Mouse (Mus musculus) megakaryocyte progenitor cell, adult 5-6 weeks (primary cell): ENCODE measurements around the gene Gm11127. TPM values are rescaled to one million over a fixed set of nuclear protein-coding genes. Genes with fewer than 3 reads are reported as not detected.

Experiments
- total RNA-seq, 2 experiments: library from RNA; stranded (forward) in 1 of 2; stranded (reverse) in 1 of 2; fragments of 157-497, 149-512 nt in 1 of 2; fragments of 200-1000 nt in 1 of 2; gene quantifications; 2 replicates each; pipeline versions ENCODE4 v1.2.3 to v1.2.4; 2015 to 2017

Gene Gm11127
- total RNA-seq, 2 experiments from 2014 or later: not detected

Other genes with a start within 250 kb of the Gm11127 start
- 28.1 and 41.7 TPM in 2 replicates for gene Ier3, start 236.7 kb downstream of the Gm11127 start, total RNA-seq (2015)
- gene Ier3, start 236.7 kb downstream of the Gm11127 start, total RNA-seq (2017): 24.6 and 33.1 TPM in 2 replicates
- 52.9 and 58.3 TPM in 2 replicates for gene Flot1, start 235.1 kb downstream of the Gm11127 start, total RNA-seq (2015)
- 65.1 and 74.4 TPM in 2 replicates for gene Flot1, start 235.1 kb downstream of the Gm11127 start, total RNA-seq (2017)
- 871 and 938 TPM in 2 replicates for gene Tubb5, start 220.1 kb downstream of the Gm11127 start, total RNA-seq (2015)
- gene Tubb5, start 220.1 kb downstream of the Gm11127 start, total RNA-seq (2017): 947 and 991 TPM in 2 replicates
- gene Mdc1, start 216.9 kb downstream of the Gm11127 start, total RNA-seq (2015): 77.6 and 77.8 TPM in 2 replicates
- 17.5 and 17.6 TPM in 2 replicates for gene Mdc1, start 216.9 kb downstream of the Gm11127 start, total RNA-seq (2017)
- gene Nrm, start 197.1 kb downstream of the Gm11127 start, total RNA-seq (2015): 47.4 and 64.5 TPM in 2 replicates
- gene Nrm, start 197.1 kb downstream of the Gm11127 start, total RNA-seq (2017): 43.1 and 50.1 TPM in 2 replicates
- gene Ppp1r18, start 192.8 kb downstream of the Gm11127 start, total RNA-seq (2015): 49.8 and 60.9 TPM in 2 replicates
- 17.4 and 20.5 TPM in 2 replicates for gene Ppp1r18, start 192.8 kb downstream of the Gm11127 start, total RNA-seq (2017)
- gene Dhx16, start 178.6 kb downstream of the Gm11127 start, total RNA-seq (2015): 100 and 110 TPM in 2 replicates
- 78.2 and 82.0 TPM in 2 replicates for gene Dhx16, start 178.6 kb downstream of the Gm11127 start, total RNA-seq (2017)
- gene 2310061I04Rik, start 160.9 kb downstream of the Gm11127 start, total RNA-seq (2015): 38.8 and 51.8 TPM in 2 replicates
- gene 2310061I04Rik, start 160.9 kb downstream of the Gm11127 start, total RNA-seq (2017): 4.5 and 7.5 TPM in 2 replicates
- 6.0 and 8.8 TPM in 2 replicates for gene Atat1, start 148.3 kb downstream of the Gm11127 start, total RNA-seq (2015)
- 4.6 and 10.7 TPM in 2 replicates for gene Atat1, start 148.3 kb downstream of the Gm11127 start, total RNA-seq (2017)
- gene Mrps18b, start 142.0 kb downstream of the Gm11127 start, total RNA-seq (2015): 96.2 and 142 TPM in 2 replicates
- 68.3 and 76.4 TPM in 2 replicates for gene Mrps18b, start 142.0 kb downstream of the Gm11127 start, total RNA-seq (2017)
- gene Ppp1r10, start 141.9 kb downstream of the Gm11127 start, total RNA-seq (2015): 75.7 and 80.1 TPM in 2 replicates
- 121 and 126 TPM in 2 replicates for gene Ppp1r10, start 141.9 kb downstream of the Gm11127 start, total RNA-seq (2017)
- 46.1 and 50.1 TPM in 2 replicates for gene Abcf1, start 88.6 kb downstream of the Gm11127 start, total RNA-seq (2015)
- 150 and 251 TPM in 2 replicates for gene Abcf1, start 88.6 kb downstream of the Gm11127 start, total RNA-seq (2017)
- 10.0 and 12.4 TPM in 2 replicates for gene Gnl1, start 78.5 kb downstream of the Gm11127 start, total RNA-seq (2015)
- 18.5 and 27.3 TPM in 2 replicates for gene Gnl1, start 78.5 kb downstream of the Gm11127 start, total RNA-seq (2017)
- 18.5 and 20.3 TPM in 2 replicates for gene Prr3, start 78.1 kb downstream of the Gm11127 start, total RNA-seq (2015)
- gene Prr3, start 78.1 kb downstream of the Gm11127 start, total RNA-seq (2017): 11.9 and 13.3 TPM in 2 replicates
- 2.5 and 2.7 TPM in 2 replicates for gene H2-T24, start 37.8 kb downstream of the Gm11127 start, total RNA-seq (2015)
- 12.6 and 13.0 TPM in 2 replicates for gene H2-T24, start 37.8 kb downstream of the Gm11127 start, total RNA-seq (2017)
- 57.1 and 77.2 TPM in 2 replicates for gene H2-T23, start 25.5 kb downstream of the Gm11127 start, total RNA-seq (2015)
- 65.6 and 67.5 TPM in 2 replicates for gene H2-T23, start 25.5 kb downstream of the Gm11127 start, total RNA-seq (2017)
- gene H2-T22, start 15.6 kb downstream of the Gm11127 start, total RNA-seq (2015): 31.2 and 31.9 TPM in 2 replicates
- 37.9 and 39.7 TPM in 2 replicates for gene H2-T22, start 15.6 kb downstream of the Gm11127 start, total RNA-seq (2017)
- gene Gm6034, start 15.4 kb downstream of the Gm11127 start, total RNA-seq (2015): not detected in 2 replicates
- not detected in 2 replicates for gene Gm6034, start 15.4 kb downstream of the Gm11127 start, total RNA-seq (2017)
- 0.35 and 0.71 TPM in 2 replicates for gene Gm19684, start 63.3 kb upstream of the Gm11127 start, total RNA-seq (2015)
- gene Gm19684, start 63.3 kb upstream of the Gm11127 start, total RNA-seq (2017): not detected in 2 replicates
- not detected in 2 replicates for gene Gm7030, start 71.1 kb upstream of the Gm11127 start, total RNA-seq (2015)
- not detected in 2 replicates for gene Gm7030, start 71.1 kb upstream of the Gm11127 start, total RNA-seq (2017)
- not detected in 2 replicates for gene Gm8909, start 110.2 kb upstream of the Gm11127 start, total RNA-seq (2015)
- gene Gm8909, start 110.2 kb upstream of the Gm11127 start, total RNA-seq (2017): not detected in 2 replicates
- not detected in 2 replicates for gene H2-T3, start 131.9 kb upstream of the Gm11127 start, total RNA-seq (2015)
- not detected in 2 replicates for gene H2-T3, start 131.9 kb upstream of the Gm11127 start, total RNA-seq (2017)
- gene Rpp21, start 199.7 kb upstream of the Gm11127 start, total RNA-seq (2015): 48.6 and 56.3 TPM in 2 replicates
- gene Rpp21, start 199.7 kb upstream of the Gm11127 start, total RNA-seq (2017): 25.9 and 50.6 TPM in 2 replicates
- 13.2 and 14.1 TPM in 2 replicates for gene Trim39, start 213.9 kb upstream of the Gm11127 start, total RNA-seq (2015)
- 15.3 and 16.3 TPM in 2 replicates for gene Trim39, start 213.9 kb upstream of the Gm11127 start, total RNA-seq (2017)
- not detected in 2 replicates for gene H2-M10.2, start 228.1 kb upstream of the Gm11127 start, total RNA-seq (2015)
- gene H2-M10.2, start 228.1 kb upstream of the Gm11127 start, total RNA-seq (2017): not detected in 2 replicates